Mouse (Mus musculus) ZHBTc4 (cell line): Measurements from ENCODE around the gene Kdm4c.
A peak's percentile ranks its signal among the peaks of the same experiment; 100 is the strongest.
"Not testable (repeated sequence)": the region's sequence is repeated elsewhere in the genome, so short reads cannot be mapped to it uniquely, and the experiment has no call there.

Experiments
- DNase-seq: peaks from one replicate; pipeline ENCODE4 v3.0.0-alpha.2; 2011; ENCODE audit warnings: low read depth, low spot score

Gene Kdm4c

GRCm38 (mm10) chr4:74242176-74242575 lies at the start of gene Kdm4c:
Gene Kdm4c, plus strand, starts transcription at chr4:74242497.
- DNase-seq: no peak

GRCm38 (mm10) chr4:74201281-74201811 lies 41.0 kb upstream of the Kdm4c start:
- DNase-seq: no peak

GRCm38 (mm10) chr4:74221780-74222179 lies 20.5 kb upstream of the Kdm4c start:
- DNase-seq: not testable (repeated sequence)

- DNase-seq: peak; percentile 48
Observed at GRCm38 (mm10) chr4:74222360-74222759, 19.9 kb upstream of the Kdm4c start.

GRCm38 (mm10) chr4:74224210-74224609 lies 18.1 kb upstream of the Kdm4c start:
- peak; percentile 13 for DNase-seq

- DNase-seq: peak; percentile 79
Observed at GRCm38 (mm10) chr4:74230994-74231393, 11.3 kb upstream of the Kdm4c start.

- peak; percentile 79 for DNase-seq
Observed at GRCm38 (mm10) chr4:74231405-74231804, 10.9 kb upstream of the Kdm4c start.

- no peak for DNase-seq
Observed at GRCm38 (mm10) chr4:74233534-74233933, 8.8 kb upstream of the Kdm4c start.

- DNase-seq: peak; percentile 99
Observed at GRCm38 (mm10) chr4:74251348-74252244, 9.3 kb downstream of the Kdm4c start.

- DNase-seq: peak; percentile 69
Observed at GRCm38 (mm10) chr4:74252245-74253105, 10.2 kb downstream of the Kdm4c start.

GRCm38 (mm10) chr4:74257882-74258281 lies 15.6 kb downstream of the Kdm4c start:
- peak; percentile 74 for DNase-seq

- peak; percentile 62 for DNase-seq
Observed at GRCm38 (mm10) chr4:74258538-74258937, 16.2 kb downstream of the Kdm4c start.

GRCm38 (mm10) chr4:74259331-74259730 lies 17.0 kb downstream of the Kdm4c start:
- DNase-seq: peak; percentile 84

GRCm38 (mm10) chr4:74261879-74262278 lies 19.6 kb downstream of the Kdm4c start:
- DNase-seq: no peak

- peak; percentile 60 for DNase-seq
Observed at GRCm38 (mm10) chr4:74264428-74264955, 22.2 kb downstream of the Kdm4c start.

GRCm38 (mm10) chr4:74271180-74271579 lies 28.9 kb downstream of the Kdm4c start:
- DNase-seq: no peak

- DNase-seq: no peak
Observed at GRCm38 (mm10) chr4:74277486-74277885, 35.2 kb downstream of the Kdm4c start.

GRCm38 (mm10) chr4:74280170-74280569 lies 37.9 kb downstream of the Kdm4c start:
- DNase-seq: no peak

GRCm38 (mm10) chr4:74287851-74288250 lies 45.6 kb downstream of the Kdm4c start:
- no peak for DNase-seq

- DNase-seq: no peak
Observed at GRCm38 (mm10) chr4:74294726-74295125, 52.4 kb downstream of the Kdm4c start.

GRCm38 (mm10) chr4:74305315-74306105 lies 63.2 kb downstream of the Kdm4c start:
- no peak for DNase-seq
